Mouse (Mus musculus) cerebellum, adult 8-10 months (tissue): Measurements from ENCODE around the gene Timd2.
"Not testable (repeated sequence)": the region's sequence is repeated elsewhere in the genome, so short reads cannot be mapped to it uniquely, and the experiment has no call there.

Source experiments
- DNase-seq: peaks from one replicate; pipeline ENCODE4 v3.0.0; 2022

The Timd2 gene

GRCm38 (mm10) chr11:46706664-46707356, at the start of gene Timd2:
TSS of gene Timd2 (minus strand) at chr11:46707061.
- DNase-seq: no peak

- not testable (repeated sequence) for DNase-seq
Measured at GRCm38 (mm10) chr11:46755714-46756113, 48.9 kb upstream of the Timd2 start.

- DNase-seq: no peak
Measured at GRCm38 (mm10) chr11:46754669-46755068, 47.8 kb upstream of the Timd2 start.

- no peak for DNase-seq
Measured at GRCm38 (mm10) chr11:46753662-46754061, 46.8 kb upstream of the Timd2 start.

GRCm38 (mm10) chr11:46747996-46748395, 41.1 kb upstream of the Timd2 start:
- DNase-seq: no peak

- no peak for DNase-seq
Measured at GRCm38 (mm10) chr11:46741716-46742115, 34.9 kb upstream of the Timd2 start.

GRCm38 (mm10) chr11:46740886-46741285, 34.0 kb upstream of the Timd2 start:
- no peak for DNase-seq

DNA sequence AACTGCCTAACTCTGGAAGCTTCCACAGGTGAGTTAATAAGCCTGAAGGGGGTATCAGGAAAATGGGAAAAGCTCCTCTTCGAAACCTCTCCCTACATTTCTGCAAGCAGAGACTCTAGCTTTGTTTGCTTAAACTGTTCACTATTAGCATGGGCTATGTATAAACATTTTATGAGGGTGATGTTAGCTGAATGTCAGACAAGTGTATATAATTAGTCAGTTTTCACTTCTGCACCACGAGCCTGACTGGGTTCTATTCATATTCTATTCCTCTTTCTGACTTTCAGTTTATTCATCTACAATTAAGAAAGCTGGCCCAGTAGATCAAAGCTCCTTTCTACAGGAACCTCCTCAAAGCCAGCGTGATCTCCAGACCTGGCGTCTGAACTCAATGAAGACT, 32.6 kb upstream of the Timd2 start:
- no peak for DNase-seq

DNA sequence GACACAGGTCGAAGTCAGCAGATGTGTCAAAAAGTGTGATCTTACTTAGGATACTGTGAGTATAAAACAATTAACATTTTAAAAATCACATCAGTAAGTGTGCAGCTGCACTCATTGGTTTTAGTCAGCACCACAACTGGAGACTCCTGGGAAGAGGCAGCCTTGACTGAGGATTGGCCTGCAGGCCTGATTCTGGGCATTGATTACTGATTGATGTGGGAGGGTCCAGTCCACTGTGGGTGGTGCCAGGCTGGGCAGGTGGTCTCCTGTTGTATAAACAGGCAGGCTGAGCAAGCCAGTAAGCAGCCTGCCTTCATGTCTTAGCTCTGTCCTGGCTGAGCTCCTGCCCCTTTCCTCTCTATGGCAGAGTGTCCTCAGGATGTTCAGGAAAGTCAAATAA, 28.2 kb upstream of the Timd2 start, which contains the start of gene Havcr1:
Havcr1 (plus strand) TSS at position 5 of the 400 bp plus-strand sequence.
- not testable (repeated sequence) for DNase-seq

DNA sequence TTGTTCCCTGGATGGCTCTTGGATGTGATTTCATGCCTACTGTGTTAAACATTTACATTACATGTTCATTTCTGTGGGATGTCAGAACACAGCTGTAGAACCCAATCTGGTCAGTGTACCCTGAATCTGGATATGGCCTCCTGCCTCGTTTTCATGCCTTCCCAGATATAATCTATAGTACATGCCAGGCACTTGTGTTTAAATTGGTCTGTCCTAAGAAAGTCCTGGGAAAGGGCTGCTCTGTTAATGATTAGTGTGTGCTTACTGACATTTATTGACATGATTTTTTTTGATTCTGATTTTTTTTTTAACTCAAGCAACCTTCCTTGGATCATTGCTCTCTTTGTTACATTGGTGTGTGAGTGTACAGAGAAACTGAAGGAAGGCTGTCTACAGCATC, 27.8 kb upstream of the Timd2 start:
- no peak for DNase-seq

DNA sequence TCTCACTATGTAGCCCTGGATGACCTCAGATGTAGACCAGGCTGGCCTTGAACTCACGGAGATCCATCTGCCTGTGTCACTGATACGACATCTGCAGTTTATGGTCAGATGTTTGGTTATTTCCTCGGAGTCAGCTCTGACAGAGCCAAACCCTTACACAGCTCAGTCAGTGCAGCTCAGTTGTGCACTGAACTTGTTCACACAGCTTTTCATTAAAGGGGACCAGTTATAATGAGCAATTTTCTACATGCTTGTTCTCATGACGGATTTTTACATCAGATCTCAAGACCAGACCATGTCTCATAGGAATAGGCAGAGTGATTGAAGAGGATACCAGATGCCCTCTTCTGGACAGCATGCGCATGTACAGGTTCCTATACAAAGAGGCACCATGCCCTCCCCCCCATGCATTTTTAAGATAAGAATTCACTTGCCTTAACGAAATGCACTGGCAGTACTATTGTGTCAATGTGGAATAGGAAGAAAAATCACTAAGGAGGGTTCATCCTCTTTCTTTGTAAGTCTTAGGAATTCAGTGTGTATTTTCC, 26.5 kb upstream of the Timd2 start:
- no peak for DNase-seq

- no peak for DNase-seq
Measured at GRCm38 (mm10) chr11:46731541-46732070, 24.7 kb upstream of the Timd2 start.

GRCm38 (mm10) chr11:46698830-46699229, 8.0 kb downstream of the Timd2 start:
- DNase-seq: no peak

DNA sequence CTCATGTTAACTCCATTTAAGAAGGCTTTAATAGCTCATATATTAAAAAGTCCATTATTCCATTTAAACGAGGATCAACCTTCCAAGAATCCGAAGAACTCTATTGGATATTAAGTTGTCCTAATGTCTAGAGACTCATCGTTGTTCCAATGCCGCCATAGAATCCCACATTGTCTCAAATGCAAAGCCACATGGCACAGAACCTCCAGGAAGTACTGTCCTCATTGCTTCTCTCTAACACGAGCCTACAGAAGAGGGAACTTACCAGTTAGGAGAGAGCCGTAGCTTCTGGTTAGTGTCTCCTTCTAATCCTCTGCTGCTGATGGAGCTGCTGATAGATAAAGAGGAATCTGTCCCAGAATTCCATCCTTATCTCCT, 8.6 kb downstream of the Timd2 start:
- no peak for DNase-seq

DNA sequence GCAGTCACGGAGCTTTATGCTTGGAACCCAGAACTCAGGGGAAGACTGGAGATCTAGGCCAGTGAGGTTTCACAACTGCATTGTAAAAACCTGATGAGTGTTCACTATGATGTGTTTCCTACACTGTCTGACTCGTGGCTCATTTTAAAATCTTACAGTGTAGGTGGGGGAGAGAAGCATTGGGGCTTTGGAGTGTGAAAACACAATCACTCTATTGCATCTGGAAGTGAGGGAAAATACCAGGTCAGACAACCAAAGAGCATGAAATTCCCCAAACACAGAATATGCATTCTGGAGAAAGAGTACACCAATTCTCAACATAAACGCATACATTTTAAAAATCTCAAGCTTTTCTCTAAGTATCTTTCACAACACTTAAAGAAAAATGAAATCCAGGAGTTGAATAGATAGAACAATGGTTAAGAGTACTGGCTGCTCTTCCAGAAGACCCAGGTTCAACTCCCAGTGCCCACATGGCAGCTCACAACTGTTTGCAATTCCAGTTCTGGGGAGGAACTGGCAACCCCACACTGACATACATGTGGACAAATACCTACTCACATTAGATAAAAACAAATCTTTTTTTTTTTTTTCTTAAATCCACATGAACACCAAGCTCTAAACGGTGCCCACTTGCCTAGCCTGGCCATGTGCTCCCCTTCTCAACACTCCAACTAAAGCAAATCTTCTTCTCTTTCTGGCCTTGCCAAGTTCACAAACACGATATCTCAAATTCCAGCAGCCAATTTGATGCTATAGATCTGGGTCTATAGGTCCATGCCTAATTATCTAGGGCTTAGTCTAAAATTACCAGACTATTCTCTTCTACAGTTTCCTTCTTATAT, 9.2 kb downstream of the Timd2 start:
- no peak for DNase-seq

GRCm38 (mm10) chr11:46695849-46696248, 11.0 kb downstream of the Timd2 start:
- DNase-seq: not testable (repeated sequence)

DNA sequence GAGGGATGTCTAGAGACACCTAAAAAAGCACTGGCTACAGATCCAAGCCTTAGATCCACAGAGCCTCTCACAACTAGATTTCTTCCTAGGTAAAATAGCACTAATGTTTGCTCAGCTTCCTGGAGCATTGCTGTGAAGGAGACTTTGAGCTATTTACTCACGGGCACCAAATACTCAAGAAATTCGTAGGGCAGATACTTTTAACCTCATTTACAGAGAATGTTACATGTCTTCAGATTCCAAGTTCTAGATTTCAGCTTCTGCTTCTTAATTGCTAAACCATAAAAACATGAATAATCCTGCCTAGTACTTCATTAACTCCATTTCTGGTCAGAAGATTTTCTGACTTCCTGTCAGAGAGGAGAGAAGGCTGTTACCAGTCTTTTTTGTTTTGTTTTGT, 16.7 kb downstream of the Timd2 start:
- DNase-seq: no peak

DNA sequence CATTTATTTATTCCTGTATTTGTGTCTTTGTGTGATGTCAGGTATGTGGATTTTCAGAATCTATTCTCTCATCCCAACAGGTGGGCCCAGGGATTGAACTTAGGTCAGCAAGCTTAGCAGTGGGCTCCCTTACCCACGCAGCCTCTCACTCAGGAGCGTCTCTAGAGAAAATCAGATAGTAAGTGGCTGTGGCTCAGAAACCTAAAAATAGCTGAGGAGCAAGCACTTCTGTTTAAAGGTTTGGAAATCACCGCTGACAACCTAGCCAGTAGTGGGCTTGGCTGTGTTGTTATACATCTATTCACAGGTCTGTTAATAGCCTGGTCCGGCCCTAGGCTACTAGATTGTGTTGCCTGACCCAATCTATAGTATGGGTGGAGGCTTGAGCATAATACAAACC, 23.1 kb downstream of the Timd2 start:
- DNase-seq: no peak

DNA sequence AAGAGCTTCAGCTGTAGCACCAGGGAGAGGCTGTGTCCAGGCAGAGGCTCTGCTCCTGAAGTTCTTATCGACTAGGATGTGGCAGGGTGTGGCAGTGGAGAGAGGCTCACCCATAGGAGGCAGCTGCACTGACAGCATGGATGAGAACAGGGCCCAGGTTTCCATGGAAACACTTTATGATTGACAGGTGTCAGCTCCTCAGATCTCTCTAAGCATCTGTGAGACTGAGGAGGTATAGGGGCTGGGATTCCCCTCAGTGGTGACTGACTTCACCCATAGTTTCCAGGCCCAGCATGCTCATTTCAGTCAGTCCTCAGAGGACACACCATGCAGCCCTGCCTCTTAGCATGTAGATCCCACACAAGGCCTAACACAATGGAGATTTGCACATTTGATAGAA, 24.0 kb downstream of the Timd2 start:
- no peak for DNase-seq

GRCm38 (mm10) chr11:46667938-46668337, 38.9 kb downstream of the Timd2 start:
- DNase-seq: no peak

DNA sequence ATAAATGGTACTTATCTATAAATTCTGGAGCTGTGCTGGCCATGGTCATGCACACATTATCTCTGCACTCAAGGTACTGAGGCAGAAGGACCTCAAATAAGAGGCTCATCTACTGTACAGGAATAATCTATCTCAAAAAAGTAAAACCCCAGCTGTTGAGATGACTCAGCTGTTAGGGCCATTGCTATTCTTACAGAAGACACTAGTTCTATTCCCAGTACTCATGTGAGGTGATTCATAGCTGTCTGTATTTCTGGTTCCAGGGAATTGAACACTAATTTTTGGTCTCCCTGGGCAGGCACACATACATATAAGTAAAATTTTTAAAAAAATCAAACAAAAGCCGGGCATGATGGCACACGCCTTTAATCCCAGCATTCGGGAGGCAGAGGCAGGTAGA, 39.8 kb downstream of the Timd2 start:
- no peak for DNase-seq

DNA sequence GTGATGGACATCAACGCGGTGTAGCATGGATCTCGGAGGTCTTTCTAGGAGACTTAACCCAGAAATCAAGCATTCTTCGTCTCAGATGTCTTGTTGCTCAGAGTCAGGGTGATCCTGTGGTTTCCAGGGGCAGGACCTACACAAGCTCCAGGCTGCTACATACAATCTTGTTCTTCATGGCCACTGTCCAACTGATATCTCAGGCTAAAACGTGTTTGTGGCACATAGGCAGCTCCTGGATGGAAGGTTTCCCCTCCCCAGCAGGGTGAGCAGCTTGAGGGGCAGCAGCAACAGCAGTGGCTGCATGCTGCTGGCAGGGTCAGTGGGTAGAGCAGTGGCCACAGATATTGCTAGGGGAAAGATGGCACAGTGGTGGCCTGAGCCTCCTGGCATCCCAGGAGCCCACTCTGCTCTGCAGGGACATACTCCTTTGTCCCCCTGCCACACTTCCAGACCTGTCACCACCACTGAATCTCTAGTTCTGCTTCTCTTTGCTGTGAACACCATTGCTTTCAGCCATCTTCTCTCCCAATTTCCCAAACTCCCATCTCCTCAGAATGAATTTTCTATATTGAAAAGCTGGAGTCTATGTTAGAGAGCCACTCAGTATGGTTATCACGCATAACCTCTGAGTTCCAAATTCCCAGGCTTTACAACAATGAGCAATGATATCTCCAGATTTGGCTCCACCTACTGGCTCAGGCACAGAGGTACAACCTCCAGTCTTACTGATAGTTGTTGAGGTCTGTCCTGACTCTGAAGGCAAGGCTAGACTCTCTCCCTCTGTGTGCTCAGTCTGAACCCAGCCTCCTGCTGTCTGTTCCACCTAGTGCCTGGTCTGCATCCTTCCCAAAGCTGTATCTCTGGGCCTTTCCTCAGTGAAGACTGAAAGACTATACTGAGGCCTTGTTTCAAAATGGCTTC, 41.0 kb downstream of the Timd2 start:
- no peak for DNase-seq

GRCm38 (mm10) chr11:46663215-46663614, 43.6 kb downstream of the Timd2 start:
- DNase-seq: no peak
